Mouse (Mus musculus) liver, adult (tissue): ENCODE data around the gene Cyp2a5.
"Not testable (repeated sequence)": the region's sequence is repeated elsewhere in the genome, so short reads cannot be mapped to it uniquely, and the experiment has no call there.

ENCODE experiments used
- GATA4 ChIP-seq: IDR thresholded peaks from 2 replicates; pipeline ENCODE4 v1.6.1; 2014; ENCODE audit warnings: mild to moderate bottlenecking, low read length; ENCODE audit not compliant: insufficient replicate concordance

Cyp2a5 gene

DNA sequence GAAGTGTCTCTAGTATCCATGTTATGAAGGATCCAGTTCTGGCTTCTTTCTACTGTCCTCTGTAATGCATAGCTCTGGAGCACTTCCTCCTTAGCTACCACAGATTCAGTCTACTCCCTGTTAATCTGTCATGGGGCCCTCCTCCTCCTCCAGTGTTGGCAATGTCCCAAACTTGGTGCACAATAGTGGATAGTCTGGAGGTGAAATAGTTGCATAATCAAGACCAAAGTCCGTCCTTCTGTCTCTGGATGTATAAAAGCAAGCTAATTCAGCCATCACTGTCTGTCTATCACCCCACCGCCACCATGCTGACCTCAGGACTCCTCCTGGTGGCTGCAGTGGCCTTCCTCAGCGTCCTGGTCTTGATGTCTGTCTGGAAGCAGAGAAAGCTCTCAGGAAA, at the start of gene Cyp2a5:
TSS of gene Cyp2a5 (plus strand) at position 247 of the 400 bp plus-strand sequence.
- not testable (repeated sequence) for TF ChIP-seq GATA4

DNA sequence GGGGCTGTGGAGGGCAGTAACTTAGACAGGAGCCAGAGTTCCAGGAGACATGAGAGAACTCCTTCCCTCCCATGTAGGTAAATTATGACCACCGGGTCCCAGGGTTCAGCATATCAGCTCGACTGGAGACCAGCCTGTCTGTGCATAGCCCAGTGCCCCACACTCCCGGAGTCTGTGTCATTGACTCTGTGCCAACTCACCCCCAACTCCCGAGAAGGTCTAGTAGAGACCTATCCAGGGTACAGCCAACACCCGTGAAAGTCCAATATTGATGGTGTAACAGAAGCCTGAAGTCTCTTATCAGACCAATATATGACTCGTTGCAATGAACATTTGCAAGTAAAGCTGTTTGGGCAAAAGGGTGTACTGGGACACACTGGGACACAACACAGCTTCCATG, 45.1 kb upstream of the Cyp2a5 start:
- TF ChIP-seq GATA4 = no peak

GRCm38 (mm10) chr7:26800104-26800503, 35.0 kb upstream of the Cyp2a5 start:
- TF ChIP-seq GATA4 = no peak

GRCm38 (mm10) chr7:26800996-26801395, 34.1 kb upstream of the Cyp2a5 start:
- peak; percentile 74; the same call in 1 of the 2 replicates for TF ChIP-seq GATA4

DNA sequence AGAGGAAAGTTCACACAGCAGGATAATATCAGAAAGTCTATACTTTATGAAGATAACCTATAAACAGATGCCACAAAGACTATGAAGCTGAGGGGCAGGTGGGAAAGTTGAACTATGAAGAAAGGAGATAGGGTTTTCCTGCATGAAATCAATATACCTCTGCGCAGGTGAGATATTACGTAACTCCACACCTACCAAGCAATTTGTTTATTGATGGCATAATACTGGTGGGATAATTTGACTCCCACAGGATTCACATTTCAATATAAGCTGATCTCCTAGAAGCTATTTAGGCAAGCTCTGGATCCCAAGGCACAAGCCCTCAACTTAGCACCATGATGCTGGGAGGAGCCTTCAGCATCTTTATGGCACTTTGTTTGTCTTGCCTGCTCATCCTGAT, 26.5 kb upstream of the Cyp2a5 start, which contains the start of gene Cyp2g1:
TSS of gene Cyp2g1 (plus strand) at position 301 of the 400 bp plus-strand sequence.
- TF ChIP-seq GATA4 = no peak
